Mouse (Mus musculus): ENCODE data around the gene Tmcc3. TPM values are rescaled to one million over a fixed set of nuclear protein-coding genes. Genes with fewer than 3 reads are reported as not detected.

Gene Tmcc3
- polyA plus RNA-seq, 1 experiment from 2014 or later: 42.9 TPM

DNA sequence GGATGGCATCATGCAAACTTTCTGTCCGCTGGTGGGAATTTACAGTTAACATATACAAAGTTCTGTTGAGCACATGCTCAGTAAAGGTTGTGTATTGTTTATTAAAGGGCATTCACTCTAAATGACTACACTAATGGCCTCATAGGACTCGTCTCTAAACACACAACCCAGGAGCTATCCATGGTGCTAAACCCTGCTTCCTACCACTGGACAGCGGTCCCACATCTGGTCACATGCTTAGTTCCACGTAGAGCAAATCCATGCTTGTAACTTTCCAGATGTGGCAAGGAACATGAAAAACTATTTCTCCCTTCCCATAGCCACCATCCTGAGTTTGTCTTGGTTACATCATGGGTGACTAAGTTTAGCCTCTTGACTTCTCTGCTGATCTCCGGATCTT, 6.2 kb upstream of the Tmcc3 start:
- no peak overlapping the region for H3K4me3 ChIP-seq (ENCODE audit: inconsistent target)
- no peaks in the 10 kb centered on the region for H3K36me3 ChIP-seq (ENCODE audit: inconsistent target)
- H3K79me2 ChIP-seq (ENCODE audit: inconsistent target): no peaks in the 10 kb centered on the region
- H3K27ac ChIP-seq: no peak overlapping the region
- WGBS (ENCODE audit: missing documents): 58% methylated on average over 5 of the region's 5 CpGs

DNA sequence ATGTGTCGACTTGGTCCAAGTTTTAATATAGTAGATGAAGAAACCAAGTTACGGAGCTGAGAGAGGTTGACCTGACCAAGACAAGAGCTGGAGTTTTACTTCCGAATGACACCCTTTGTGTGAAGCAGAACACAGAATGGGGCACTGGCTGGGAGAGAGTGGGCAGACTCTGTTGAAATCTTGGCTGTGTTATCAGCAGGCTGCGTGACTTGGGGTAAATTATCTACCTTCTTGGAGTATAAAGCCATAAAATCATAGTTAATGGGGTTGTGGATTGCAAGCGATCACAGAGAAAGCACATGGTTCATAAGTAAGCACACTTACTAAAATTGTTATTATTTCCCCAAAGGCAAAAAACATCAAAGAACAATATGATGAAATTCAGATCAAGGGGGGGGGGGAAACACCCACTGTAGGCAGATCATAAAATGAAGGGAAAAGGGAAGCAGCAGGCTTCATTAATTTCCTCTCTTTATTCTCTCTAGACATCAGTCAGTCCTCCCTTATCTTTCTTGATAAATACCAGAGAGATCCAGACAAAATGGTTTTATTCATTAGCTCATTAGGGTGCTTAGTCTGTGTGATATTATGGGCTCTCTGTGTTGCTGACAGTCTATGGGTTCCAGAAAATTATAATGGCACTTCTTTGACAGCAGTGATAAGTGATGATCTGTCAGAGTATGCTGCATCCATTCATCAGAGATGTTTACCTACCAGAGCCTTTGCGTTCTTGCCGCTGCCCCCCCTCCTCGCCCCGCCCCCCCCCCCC, 1.1 kb upstream of the Tmcc3 start:
- no peaks in the 10 kb centered on the region for H3K36me3 ChIP-seq (ENCODE audit: inconsistent target)
- 83% methylated on average over 5 of the region's 9 CpGs for WGBS (ENCODE audit: missing documents)
- H3K27ac ChIP-seq: no peak overlapping the region
- no peak overlapping the region for H3K4me3 ChIP-seq (ENCODE audit: inconsistent target)
- H3K79me2 ChIP-seq (ENCODE audit: inconsistent target): no peaks in the 10 kb centered on the region

DNA sequence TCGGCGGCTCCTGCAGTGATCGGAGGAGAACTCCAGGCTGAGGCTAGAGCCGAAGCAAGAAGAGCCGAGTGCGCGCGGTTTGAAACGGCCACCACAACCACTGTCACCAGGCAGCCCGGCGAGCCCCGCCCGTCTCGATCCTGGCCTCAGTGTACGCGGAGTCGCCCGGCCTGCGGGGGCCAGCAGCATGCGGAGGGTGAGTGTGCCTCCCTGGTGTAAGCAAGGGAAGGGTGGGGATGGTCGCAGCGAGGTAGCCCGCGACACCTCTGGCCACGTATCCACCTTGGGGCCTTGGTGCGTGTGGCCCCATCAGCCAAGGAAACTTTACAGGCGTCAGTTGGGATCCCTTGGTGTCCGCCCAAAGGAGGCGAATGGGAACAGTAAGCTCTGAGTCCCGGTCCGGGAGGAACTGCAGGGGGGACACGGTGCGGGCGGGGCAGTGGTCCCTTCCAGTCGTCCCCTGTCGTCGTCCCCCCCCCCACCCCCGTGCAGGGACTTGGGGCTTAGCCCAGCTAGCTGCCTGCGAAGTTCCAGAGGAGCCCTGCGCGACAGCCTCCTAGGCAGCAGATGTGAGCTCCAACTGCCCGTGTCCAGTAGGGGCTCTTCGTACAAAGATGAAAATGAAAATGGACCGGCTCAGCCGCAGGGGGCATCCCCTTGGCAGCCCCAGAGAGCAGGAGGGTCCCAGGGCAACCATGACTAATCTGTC, 412 bp downstream of the Tmcc3 start:
- H3K27ac ChIP-seq: no peak overlapping the region

DNA sequence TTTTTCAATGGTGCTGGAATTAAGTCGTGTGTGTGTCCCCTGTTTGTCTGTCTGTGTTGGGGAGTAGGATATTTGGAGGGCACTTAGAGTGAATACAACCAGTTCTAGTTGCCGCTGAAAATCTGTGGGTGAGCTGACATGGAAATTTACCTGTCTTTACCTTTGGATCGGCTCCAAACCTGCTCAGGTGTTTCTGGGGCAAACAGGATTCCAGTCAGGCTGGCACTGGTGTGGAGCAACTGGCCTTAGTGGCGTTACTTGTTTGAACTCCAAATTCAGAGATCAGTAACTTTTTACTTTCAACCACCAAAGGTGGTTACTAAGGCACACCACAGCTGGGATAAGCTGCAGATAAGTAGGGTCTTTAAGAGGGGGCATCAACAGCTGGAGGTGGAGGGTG, 1.4 kb downstream of the Tmcc3 start:
- WGBS (ENCODE audit: missing documents): 98% methylated on average over 4 of the region's 4 CpGs
- H3K4me3 ChIP-seq (ENCODE audit: inconsistent target): no peak overlapping the region
- no peaks in the 10 kb centered on the region for H3K36me3 ChIP-seq (ENCODE audit: inconsistent target)
- no peaks in the 10 kb centered on the region for H3K79me2 ChIP-seq (ENCODE audit: inconsistent target)
- H3K27ac ChIP-seq: no peak overlapping the region

More for the DNA sequence above, 412 bp downstream of the Tmcc3 start:
- H3K79me2 ChIP-seq (ENCODE audit: inconsistent target): no peaks in the 10 kb centered on the region
- whole genome bisulfite sequencing (ENCODE audit: missing documents): 2% methylated on average over 45 of the region's 45 CpGs
- H3K4me3 ChIP-seq (ENCODE audit: inconsistent target): no peak overlapping the region
- H3K36me3 ChIP-seq (ENCODE audit: inconsistent target): no peaks in the 10 kb centered on the region

DNA sequence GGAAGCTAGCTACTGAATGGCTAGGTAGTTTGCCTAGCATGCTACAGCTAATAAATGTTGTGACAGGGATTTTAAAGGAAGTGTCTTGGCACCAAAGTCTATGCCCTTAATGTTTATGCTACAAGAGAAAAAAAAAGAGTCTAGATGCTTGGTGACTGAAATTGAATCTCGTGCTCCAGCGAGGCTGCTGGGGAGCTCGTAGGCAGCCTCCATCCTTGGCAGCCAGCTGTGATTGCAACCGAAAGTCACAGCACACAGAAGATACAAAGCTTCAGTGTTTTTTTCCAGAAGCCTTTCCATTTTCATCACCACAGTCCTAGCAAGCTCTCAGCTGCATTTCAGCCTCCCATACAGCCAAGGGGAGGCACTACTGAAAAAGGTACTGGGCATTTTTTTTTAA, 6.8 kb downstream of the Tmcc3 start:
- no peaks in the 10 kb centered on the region for H3K79me2 ChIP-seq (ENCODE audit: inconsistent target)
- no peak overlapping the region for H3K4me3 ChIP-seq (ENCODE audit: inconsistent target)
- WGBS (ENCODE audit: missing documents): 79% methylated on average over 4 of the region's 4 CpGs
- H3K27ac ChIP-seq: no peak overlapping the region
- no peaks in the 10 kb centered on the region for H3K36me3 ChIP-seq (ENCODE audit: inconsistent target)

DNA sequence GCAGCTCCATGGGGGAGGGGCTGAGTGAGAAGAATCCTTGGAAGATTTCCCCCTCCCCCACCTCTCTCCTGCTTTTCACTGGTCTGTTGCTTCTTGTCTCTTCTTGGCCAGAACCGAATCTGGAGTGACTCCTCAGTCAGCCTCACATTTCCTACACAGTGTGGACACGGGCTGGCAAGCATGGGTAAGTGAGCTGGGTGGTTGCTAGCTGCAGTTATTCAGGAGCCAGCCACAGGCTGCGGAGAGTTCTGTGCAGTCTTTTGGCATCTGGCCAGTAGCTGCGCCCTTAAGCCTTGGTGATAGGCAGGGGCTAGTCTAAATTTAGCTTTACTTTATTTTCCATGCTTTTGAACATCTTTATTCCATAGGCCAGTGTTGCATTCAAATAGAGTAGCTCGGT, 18.2 kb downstream of the Tmcc3 start:
- no peak overlapping the region for H3K27ac ChIP-seq
- 58% methylated on average over 5 of the region's 5 CpGs for WGBS (ENCODE audit: missing documents)
- H3K4me3 ChIP-seq (ENCODE audit: inconsistent target): no peak overlapping the region
- H3K36me3 ChIP-seq (ENCODE audit: inconsistent target): no peaks in the 10 kb centered on the region
- no peaks in the 10 kb centered on the region for H3K79me2 ChIP-seq (ENCODE audit: inconsistent target)

DNA sequence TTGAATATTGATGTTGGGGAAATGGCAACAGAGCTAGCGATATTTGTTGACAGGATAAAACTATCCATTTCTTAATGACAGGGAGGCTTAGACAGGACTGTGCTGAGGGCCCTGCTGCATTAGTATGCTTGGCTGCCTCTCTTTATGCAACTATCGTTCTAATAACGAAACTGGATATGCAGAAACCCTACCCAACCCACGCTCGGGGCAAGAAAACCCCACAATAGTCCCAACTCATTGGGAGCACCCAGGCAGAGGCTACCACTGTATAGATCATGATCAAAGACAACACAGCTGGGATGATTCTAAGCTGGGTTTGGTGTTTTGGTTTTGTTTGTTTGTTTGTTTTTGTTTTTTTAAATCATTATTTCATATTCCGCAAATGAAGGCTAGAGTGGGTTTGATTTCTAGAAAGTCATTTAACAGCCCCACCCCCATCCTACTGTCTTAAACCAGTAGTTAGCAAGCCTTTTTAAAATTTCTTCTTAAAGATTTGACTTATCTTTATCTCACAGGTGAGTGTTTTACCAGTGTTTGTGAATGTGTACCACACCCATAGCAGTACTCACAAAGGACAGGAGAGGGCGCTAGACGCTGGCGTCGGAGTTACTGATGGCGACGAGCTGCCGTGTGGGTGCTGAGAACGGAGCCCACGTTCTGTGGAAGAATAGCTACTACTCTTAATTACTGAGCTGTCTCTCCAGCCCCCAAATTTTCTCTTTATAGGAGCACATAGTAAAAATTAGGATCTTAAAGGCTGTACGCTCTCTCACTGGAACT, 20.8 kb downstream of the Tmcc3 start:
- H3K79me2 ChIP-seq (ENCODE audit: inconsistent target): no peaks in the 10 kb centered on the region
- H3K36me3 ChIP-seq (ENCODE audit: inconsistent target): no peaks in the 10 kb centered on the region
- H3K27ac ChIP-seq: no peak overlapping the region
- WGBS (ENCODE audit: missing documents): 90% methylated on average over 16 of the region's 16 CpGs
- no peak overlapping the region for H3K4me3 ChIP-seq (ENCODE audit: inconsistent target)

DNA sequence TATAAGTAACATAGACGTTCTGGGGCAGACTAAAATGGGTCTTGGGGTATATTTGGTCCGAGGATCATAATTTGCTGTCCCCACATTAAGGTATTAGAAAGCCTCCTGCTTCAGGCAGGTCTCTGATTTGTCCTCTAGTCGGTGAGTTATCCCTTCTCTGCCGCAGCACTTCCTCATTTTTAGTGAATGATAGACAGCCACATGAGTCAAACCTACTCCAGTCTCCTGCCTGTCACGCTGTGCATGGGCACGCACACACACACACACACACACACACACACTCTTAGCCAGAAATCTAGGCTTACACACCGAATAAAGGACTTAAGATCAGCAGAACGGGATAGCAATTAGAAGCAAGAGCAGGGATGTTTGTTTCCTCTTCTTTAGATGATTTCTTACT, 21.6 kb downstream of the Tmcc3 start:
- 19% methylated on average over 8 of the region's 8 CpGs for WGBS (ENCODE audit: missing documents)
- no peaks in the 10 kb centered on the region for H3K36me3 ChIP-seq (ENCODE audit: inconsistent target)
- H3K27ac ChIP-seq: no peak overlapping the region
- H3K4me3 ChIP-seq (ENCODE audit: inconsistent target): no peak overlapping the region
- no peaks in the 10 kb centered on the region for H3K79me2 ChIP-seq (ENCODE audit: inconsistent target)

DNA sequence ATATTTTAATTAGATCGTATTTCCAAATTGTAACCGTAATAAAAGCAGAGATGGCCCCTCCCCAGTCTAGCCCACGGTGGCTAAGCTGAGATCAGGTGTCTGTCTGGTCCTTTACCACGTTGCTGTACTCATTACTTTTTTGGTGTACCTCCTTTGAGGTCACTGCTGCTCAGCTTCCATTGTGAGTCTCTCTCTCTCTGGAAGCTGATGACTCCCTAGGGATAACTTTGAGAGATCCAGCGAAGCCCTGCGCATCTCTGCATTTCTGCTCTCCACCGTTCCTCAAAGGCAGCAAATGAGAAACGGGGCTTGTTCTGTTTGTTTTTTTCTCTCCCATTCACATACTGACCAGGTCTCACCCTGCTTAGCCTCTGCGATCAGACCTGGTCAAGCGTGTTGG, 23.3 kb downstream of the Tmcc3 start:
- Histone ChIP-seq H3K79me2 (ENCODE audit: inconsistent target) (no peaks in the 10 kb centered on the region), H3K36me3 (ENCODE audit: inconsistent target) (no peaks in the 10 kb centered on the region), H3K4me3 (ENCODE audit: inconsistent target) (no peak overlapping the region), H3K27ac (no peak overlapping the region)
- WGBS (ENCODE audit: missing documents): 91% methylated on average over 9 of the region's 10 CpGs

DNA sequence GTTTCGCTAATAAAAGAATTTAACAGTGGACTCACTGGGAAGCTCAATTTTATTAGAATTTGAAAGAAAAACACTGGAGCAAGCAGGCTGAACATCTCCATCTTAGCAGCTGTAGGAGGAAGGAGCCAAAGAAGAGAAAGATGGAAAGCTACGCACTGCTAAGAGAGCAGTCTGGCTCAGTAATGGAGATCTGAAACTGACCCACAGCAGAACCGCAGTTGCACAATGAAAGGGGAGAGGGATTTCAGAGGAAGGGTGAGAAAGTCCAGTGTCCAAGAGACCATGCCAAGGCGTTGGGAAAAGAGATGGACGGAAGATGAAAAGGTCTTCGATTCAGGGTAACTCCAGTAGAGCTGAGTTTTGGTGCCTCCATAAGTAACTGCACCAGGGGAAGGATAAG, 24.3 kb downstream of the Tmcc3 start:
- Histone ChIP-seq H3K27ac (no peak overlapping the region), H3K4me3 (ENCODE audit: inconsistent target) (no peak overlapping the region), H3K79me2 (ENCODE audit: inconsistent target) (no peaks in the 10 kb centered on the region), H3K36me3 (ENCODE audit: inconsistent target) (no peaks in the 10 kb centered on the region)
- 68% methylated on average over 6 of the region's 6 CpGs for WGBS (ENCODE audit: missing documents)

DNA sequence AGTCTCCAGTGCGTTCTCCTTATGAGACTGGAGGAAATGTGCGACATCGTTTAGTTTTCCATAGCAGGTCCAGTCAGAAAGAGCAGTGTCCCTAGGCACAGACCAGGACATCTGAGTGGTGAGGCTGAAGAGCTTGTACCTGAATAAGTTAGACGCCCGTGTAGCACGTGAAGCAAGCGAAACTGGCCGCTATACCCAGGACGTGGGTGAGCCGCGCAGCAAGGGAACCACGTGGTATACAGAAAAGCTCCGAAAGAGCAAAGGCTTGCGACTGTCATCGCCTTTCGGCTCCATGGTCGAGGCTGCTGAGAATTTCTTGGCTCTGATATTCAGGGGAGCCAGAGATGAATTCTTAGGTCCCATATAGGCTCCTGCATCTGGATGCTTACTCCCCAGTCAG, 29.8 kb downstream of the Tmcc3 start:
- Histone ChIP-seq H3K27ac (no peak overlapping the region), H3K36me3 (ENCODE audit: inconsistent target) (no peaks in the 10 kb centered on the region), H3K4me3 (ENCODE audit: inconsistent target) (no peak overlapping the region), H3K79me2 (ENCODE audit: inconsistent target) (no peaks in the 10 kb centered on the region)
- WGBS (ENCODE audit: missing documents): 63% methylated on average over 13 of the region's 17 CpGs

DNA sequence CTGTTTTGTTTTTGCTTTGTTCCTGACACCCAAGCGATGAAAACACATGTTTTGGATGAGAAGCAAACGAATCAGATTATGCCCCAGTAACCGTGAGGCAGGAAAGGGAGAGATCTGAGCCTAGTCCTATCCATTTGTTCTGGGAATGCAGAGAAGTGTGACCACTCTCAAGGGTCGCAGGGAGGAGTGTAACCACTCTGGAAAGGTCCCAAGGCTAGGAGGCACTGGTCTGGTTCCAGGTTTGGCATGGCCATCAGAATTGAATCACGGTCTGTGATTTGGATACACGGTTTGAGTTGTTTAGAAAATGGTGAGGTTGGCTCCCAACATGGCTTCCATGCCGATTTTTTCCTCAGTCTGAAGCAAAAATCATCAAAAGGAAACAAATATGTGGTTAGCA, 30.5 kb downstream of the Tmcc3 start:
- Histone ChIP-seq H3K79me2 (ENCODE audit: inconsistent target) (no peaks in the 10 kb centered on the region), H3K36me3 (ENCODE audit: inconsistent target) (no peaks in the 10 kb centered on the region), H3K4me3 (ENCODE audit: inconsistent target) (no peak overlapping the region), H3K27ac (no peak overlapping the region)
- 92% methylated on average over 7 of the region's 7 CpGs for WGBS (ENCODE audit: missing documents)

DNA sequence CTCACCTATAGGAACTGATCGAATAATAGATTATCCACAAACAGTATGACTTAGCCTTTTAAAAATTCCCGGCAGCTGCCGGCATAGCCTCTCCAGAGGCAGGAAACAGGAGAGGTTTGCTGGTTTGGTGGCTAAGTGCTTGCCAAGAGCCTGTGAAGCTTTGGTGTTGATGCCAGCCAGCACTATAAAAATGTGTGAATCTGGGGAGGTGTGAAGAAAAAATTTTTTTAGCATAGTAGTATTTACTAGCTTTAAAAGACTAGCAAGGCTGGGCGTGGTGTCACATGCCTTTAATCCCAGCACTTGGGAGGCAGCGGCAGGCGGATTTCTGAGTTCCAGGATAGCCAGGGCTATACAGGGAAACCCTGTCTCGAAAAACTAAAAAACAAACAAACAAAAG, 31.8 kb downstream of the Tmcc3 start:
- H3K36me3 ChIP-seq (ENCODE audit: inconsistent target): no peaks in the 10 kb centered on the region
- WGBS (ENCODE audit: missing documents): 89% methylated on average over 7 of the region's 7 CpGs
- no peak overlapping the region for H3K27ac ChIP-seq
- no peaks in the 10 kb centered on the region for H3K79me2 ChIP-seq (ENCODE audit: inconsistent target)
- H3K4me3 ChIP-seq (ENCODE audit: inconsistent target): no peak overlapping the region

DNA sequence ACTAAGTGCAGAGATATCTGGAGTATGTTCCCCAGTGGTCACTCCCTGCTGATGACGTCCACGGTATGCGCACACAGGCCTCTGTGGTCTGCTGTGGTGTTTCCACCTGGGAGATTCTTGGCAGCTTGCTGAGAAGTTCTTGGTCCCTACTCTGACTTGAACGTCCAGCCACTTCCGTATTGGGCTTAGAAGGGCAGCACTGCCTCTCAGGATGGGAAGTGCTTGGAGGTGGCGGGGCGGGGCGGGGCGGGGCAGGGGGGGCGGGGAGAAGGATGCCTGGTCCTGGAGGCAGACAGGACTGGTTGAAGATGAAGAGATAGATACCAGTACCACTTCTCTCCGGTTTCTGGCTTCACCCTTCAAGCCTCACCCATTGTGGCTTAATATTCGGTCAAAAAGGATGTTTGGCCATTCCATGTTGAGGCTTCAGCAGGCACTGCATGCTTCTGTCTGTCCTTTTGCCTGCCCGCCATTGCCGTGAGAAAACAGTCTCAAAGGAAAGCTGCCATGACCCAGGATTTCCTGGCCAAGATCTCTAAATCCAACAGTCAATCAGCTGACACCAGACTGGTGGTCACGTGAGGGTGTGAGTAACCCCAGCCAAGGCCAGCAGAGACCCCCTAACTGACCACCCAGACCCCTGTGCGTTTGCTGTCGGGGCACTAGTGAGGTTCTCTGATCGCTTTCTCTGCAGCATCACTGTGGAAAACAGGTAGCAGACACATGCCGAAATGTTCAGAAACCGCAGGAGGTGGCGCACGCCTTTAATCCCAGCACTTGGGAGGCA, 33.1 kb downstream of the Tmcc3 start:
- WGBS (ENCODE audit: missing documents): 66% methylated on average over 22 of the region's 22 CpGs
- Histone ChIP-seq H3K36me3 (ENCODE audit: inconsistent target) (no peaks in the 10 kb centered on the region), H3K79me2 (ENCODE audit: inconsistent target) (no peaks in the 10 kb centered on the region), H3K4me3 (ENCODE audit: inconsistent target) (no peak overlapping the region), H3K27ac (no peak overlapping the region)
